Mouse (Mus musculus) embryonic stem cell, embryonic (primary cell): ENCODE data around the gene Comp.

ENCODE experiments used
- CTCF ChIA-PET, 4 experiments: fragments of 300-600 bp in 2 of 4; fragments of 350-600 bp in 2 of 4; sonication (Branson Sonifier 250); formaldehyde crosslinking; loops; one replicate each; lab custom pipeline; 2022; ENCODE audit warnings: inconsistent platforms in 2 of 4; lab: Charles Lee
- POLR2A ChIA-PET, 4 experiments: fragments of 300-600 bp in 2 of 4; fragments of 350-600 bp in 2 of 4; sonication (Branson Sonifier 250); formaldehyde crosslinking; loops; one replicate each; lab custom pipeline; 2022; ENCODE audit warnings: antibody characterized with exemption in 4 of 4, inconsistent platforms in 1 of 4; lab: Charles Lee

The Comp gene

GRCm38 (mm10) chr8:70343696-70344095 is 29.7 kb upstream of the Comp start:
- POLR2A ChIA-PET: interaction anchor here (0.8 to 5.0 kb wide), 17 partner anchors 9 to 355 kb away, joined by 3 to 27 read pairs (median 5); partner anchors contain the start of genes Upf1 (in 4 of the 4), Homer3 (in 1 of the 4) and Jund (in 1 of the 4)
- CTCF ChIA-PET: interaction anchor here (0.5 to 4.2 kb wide), 45 partner anchors 9 to 449 kb away, joined by 3 to 29 read pairs (median 4); partner anchors contain the start of genes Upf1 (in 2 of the 4), Comp (in 1 of the 4), Fkbp8 (in 1 of the 4) and Gdf1 (in 1 of the 4)

DNA sequence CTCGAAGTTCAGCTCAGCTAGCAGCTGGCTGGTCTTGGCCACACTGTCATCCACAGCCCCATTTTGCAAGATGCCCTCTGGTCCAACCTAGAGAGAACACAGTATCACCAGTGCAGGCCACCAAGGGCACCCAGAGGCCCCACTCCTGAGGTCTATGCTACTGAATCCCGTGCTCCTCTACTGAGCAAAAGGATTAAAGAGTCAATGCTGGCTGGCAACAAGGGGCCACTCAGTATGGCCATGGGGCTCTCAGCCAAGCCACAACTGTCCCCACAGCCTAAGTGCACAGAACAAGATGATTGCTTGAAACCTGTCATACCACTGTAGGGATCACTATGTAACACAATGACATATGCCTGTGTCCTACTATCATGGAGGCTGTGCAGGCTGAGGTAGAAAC is 29.1 kb upstream of the Comp start:
- ChIA-PET CTCF (interaction anchor here (0.5 to 4.2 kb wide), 41 partner anchors 8 to 448 kb away, joined by 3 to 29 read pairs (median 4); partner anchors contain the start of genes Upf1 (in 2 of the 4), Comp (in 1 of the 4), Fkbp8 (in 1 of the 4) and Gdf1 (in 1 of the 4)), POLR2A (interaction anchor here (0.8 to 5.0 kb wide), 18 partner anchors 8 to 355 kb away, joined by 3 to 27 read pairs (median 5); partner anchors contain the start of genes Upf1 (in 4 of the 4), Homer3 (in 1 of the 4) and Jund (in 1 of the 4))

DNA sequence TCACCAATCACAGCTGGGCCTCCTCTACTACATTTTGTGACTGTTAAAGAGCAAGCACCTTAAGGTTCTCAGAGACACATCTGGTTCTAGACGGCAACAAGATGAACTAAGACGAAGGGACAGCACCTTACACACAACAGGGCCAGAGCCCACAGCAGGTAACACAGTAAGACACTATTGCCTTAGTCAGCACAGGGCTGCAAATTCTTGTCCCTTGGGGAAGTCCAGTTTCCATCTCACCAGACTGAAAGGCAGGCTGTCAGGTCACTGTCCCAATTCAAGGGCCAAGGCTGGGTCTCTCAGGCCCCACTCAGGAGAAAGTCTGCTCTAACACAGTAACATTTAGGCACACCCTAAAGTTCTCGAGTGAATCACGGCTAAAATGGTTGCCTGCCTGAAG is 25.9 kb upstream of the Comp start:
- ChIA-PET CTCF (interaction anchor here in 2 of 4 experiments (0.6 to 1.9 kb wide), 2 partner anchors 13 to 493 kb away, joined by 4 to 7 read pairs; no protein-coding TSS in a partner anchor), POLR2A (interaction anchor here in 3 of 4 experiments (0.6 to 2.3 kb wide), 7 partner anchors 9 to 274 kb away, joined by 3 to 8 read pairs (median 4); no protein-coding TSS in a partner anchor)

GRCm38 (mm10) chr8:70347860-70348420 is 25.4 kb upstream of the Comp start:
- ChIA-PET POLR2A (interaction anchor here in 3 of 4 experiments (0.6 to 2.3 kb wide), 8 partner anchors 10 to 275 kb away, joined by 3 to 8 read pairs (median 4); partner anchors contain the start of gene Ell (in 1 of the 3)), CTCF (interaction anchor here in 3 of 4 experiments (0.6 to 1.9 kb wide), 6 partner anchors 10 to 493 kb away, joined by 3 to 7 read pairs (median 4); no protein-coding TSS in a partner anchor)

DNA sequence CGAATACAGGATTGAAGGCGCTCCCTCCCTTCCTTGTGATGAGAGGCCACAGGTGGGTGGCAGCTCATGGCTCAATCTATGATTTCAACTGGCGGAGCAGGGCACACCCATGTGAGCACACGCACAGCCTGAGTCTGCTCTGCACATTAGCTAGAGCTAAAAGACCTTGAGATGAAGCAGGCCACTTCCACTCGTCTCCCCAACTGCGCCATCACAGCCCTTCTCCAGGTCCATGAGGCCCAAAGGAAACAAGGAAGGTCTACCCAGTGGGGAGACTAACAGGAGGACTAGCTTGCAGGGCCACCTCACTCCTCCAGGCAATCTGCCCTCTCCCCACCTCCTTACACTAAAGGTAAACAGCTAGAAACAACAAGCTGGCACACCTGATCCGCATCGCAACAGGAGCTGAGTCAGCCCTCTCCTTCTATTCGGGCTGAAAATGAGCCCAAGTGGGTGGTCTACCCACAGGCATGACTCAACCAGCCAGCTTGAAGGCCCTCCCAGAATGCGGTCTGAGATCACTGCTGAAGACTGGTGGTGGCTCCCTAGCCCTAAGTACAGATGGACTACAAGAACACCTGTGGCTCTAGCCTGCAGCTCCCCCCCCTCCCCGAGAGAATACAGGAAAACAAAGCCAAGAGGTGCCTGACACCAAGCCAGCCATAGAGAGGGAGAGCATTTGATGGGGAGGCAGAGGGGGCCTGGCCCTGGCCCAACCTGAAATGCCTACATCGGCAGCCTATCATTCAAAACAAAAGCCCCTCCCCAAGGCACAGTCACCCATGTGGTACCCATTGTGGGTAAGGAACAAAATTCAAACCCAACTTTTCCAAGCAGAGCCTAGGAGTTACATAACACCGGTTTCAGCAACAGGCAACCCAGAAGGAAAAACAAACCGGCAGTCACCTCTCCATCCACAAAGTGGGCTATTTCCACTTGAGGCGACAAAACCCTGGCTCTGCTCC is 22.0 kb upstream of the Comp start:
- ChIA-PET CTCF (interaction anchor here (0.6 to 2.5 kb wide), 13 partner anchors 8 to 493 kb away, joined by 3 to 14 read pairs (median 5); partner anchors contain the start of genes Homer3 (in 1 of the 4) and Rex1bd (in 1 of the 4)), POLR2A (interaction anchor here in 3 of 4 experiments (0.5 to 3.6 kb wide), 26 partner anchors 8 to 452 kb away, joined by 3 to 27 read pairs (median 4); partner anchors contain the start of genes Rex1bd (in 2 of the 3), Ell (in 1 of the 3), Gdf1 (in 1 of the 3) and Uba52 (in 1 of the 3))

DNA sequence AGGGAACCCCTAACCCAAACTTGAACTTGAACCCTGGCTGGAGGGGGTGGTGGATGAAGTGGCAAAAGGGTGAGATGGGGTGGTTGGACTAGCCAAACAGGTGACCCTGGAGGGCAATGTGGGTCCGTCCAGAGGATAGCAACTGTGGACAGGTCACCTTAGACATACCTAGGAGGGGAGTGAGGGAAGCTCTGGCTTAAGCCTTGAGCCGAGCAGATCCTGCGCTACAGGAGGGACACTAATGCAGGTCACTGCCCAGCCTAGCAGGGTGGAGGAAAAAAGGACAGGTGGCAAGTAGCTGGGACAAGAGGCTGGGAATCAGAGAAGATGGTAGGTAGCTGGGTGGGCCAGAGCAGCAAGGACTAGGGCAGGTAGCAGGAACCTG is 21.4 kb upstream of the Comp start:
- POLR2A ChIA-PET: interaction anchor here (0.6 to 3.6 kb wide), 30 partner anchors 8 to 355 kb away, joined by 3 to 27 read pairs (median 6); partner anchors contain the start of genes Jund (in 2 of the 4), Rex1bd (in 2 of the 4), Cers1 (in 1 of the 4) and Klhl26 (in 1 of the 4)
- CTCF ChIA-PET: interaction anchor here (0.7 to 2.5 kb wide), 12 partner anchors 8 to 154 kb away, joined by 3 to 17 read pairs (median 6); partner anchors contain the start of genes Gdf1 (in 1 of the 4), Homer3 (in 1 of the 4) and Rex1bd (in 1 of the 4)

DNA sequence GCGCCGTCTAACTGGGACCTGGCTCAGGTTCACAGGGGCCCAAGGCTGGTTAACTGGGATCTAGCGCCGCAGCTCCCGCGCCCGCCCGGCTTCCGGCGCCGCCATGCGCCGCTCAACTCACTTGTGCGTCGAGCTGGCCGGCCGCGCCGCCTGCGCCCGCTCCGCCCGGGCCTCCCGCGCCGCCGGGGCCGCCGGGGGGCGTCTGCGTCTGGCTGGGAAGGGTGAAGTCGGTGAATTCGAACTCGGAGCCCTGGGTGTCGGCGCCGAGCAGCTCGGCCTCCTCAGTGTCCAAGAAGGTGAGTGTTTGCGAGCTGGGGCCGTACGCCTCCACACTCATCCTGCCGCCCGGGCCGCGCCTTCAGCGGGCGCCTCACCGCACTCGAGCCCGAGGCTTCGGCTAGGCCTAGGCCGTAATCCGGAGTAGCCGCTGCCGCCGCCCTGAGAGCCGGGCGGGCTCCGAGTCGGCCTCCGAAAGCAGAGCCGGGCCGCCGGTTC is 20.7 kb upstream of the Comp start:
- ChIA-PET CTCF (interaction anchor here in 3 of 4 experiments (0.6 to 2.5 kb wide), 19 partner anchors 9 to 727 kb away, joined by 3 to 17 read pairs (median 5); partner anchors contain the start of genes Gdf1 (in 1 of the 3), Homer3 (in 1 of the 3), Rex1bd (in 1 of the 3) and Zfp868 (in 1 of the 3)), POLR2A (interaction anchor here (0.6 to 3.6 kb wide), 72 partner anchors 8 to 920 kb away, joined by 3 to 27 read pairs (median 4); partner anchors contain the start of genes Cers1 (in 2 of the 4), Fkbp8 (in 2 of the 4), Homer3 (in 2 of the 4) and Jund (in 2 of the 4))

GRCm38 (mm10) chr8:70353194-70353817 is 20.1 kb upstream of the Comp start, which contains the start of gene Upf1:
TSS of gene Upf1 (minus strand) at chr8:70353278.
- ChIA-PET POLR2A (interaction anchor here (0.6 to 3.6 kb wide), 77 partner anchors 7 to 919 kb away, joined by 3 to 27 read pairs (median 4); partner anchors contain the start of genes Homer3 (in 3 of the 4), Slc25a42 (in 3 of the 4), Cers1 (in 2 of the 4) and Fkbp8 (in 2 of the 4)), CTCF (interaction anchor here in 3 of 4 experiments (0.6 to 2.5 kb wide), 22 partner anchors 8 to 728 kb away, joined by 3 to 17 read pairs (median 4); partner anchors contain the start of genes Gdf1 (in 1 of the 3), Homer3 (in 1 of the 3) and Zfp868 (in 1 of the 3))

- ChIA-PET CTCF (interaction anchor here in 2 of 4 experiments (1.0 to 2.5 kb wide), 8 partner anchors 10 to 84 kb away, joined by 3 to 17 read pairs (median 3); partner anchors contain the start of gene Homer3 (in 1 of the 2)), POLR2A (interaction anchor here in 3 of 4 experiments (0.8 to 3.6 kb wide), 26 partner anchors 10 to 486 kb away, joined by 3 to 27 read pairs (median 5); partner anchors contain the start of genes Slc25a42 (in 2 of the 3), Arrdc2 (in 1 of the 3), Comp (in 1 of the 3) and Fkbp8 (in 1 of the 3))
Measured at GRCm38 (mm10) chr8:70354004-70354403, 19.4 kb upstream of the Comp start.

DNA sequence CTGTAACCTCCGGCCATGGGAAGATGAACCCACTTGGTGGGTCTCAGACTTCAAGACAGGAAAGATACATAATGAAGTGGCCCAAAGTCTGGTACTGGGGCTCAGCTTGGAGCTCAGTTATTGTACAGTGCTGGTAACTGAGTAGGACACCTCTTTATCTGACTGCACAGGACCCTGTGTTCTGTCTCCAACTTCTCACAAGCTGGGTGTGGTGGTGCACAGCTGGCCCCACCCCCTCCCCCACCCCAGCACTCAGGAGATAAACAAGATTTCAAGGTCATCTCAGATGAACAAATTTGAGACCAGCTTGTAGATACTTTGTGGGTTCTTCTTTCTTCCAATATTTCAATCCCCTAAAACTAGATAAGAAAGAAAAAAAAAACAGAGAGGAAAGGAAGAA is 17.2 kb upstream of the Comp start:
- CTCF ChIA-PET: interaction anchor here in 2 of 4 experiments (0.6 to 1.1 kb wide), 4 partner anchors 10 to 529 kb away, joined by 3 to 6 read pairs (median 3); no protein-coding TSS in a partner anchor
- POLR2A ChIA-PET: interaction anchor here in 3 of 4 experiments (0.6 to 1.2 kb wide), 7 partner anchors 8 to 354 kb away, joined by 3 to 5 read pairs (median 3); partner anchors contain the start of gene Uba52 (in 1 of the 3)

- ChIA-PET CTCF (interaction anchor here in 2 of 4 experiments (0.7 to 1.2 kb wide), 3 partner anchors 15 to 62 kb away, joined by 3 read pairs; no protein-coding TSS in a partner anchor), POLR2A (no interaction called here)
Measured at GRCm38 (mm10) chr8:70359411-70359810, 13.9 kb upstream of the Comp start.

DNA sequence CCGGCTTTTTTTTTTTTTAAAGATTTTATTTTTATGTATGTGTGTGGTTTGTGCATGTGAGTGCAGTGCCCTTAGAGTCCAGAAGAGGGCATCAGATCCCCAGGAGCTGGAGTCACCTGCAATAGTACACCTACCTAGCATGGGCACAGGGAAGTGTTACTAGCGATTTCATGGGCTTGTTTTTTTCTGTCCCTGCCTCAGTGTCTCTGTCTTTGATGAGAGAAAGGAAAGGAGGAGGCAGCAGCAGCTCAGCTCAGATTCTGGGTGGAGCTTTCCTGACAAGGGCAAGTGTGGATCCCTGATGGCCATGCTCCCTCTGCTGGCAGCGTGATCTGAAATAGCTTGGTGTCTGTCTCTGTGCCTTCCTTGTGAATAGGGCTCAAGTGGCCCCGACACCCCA is 12.6 kb upstream of the Comp start:
- POLR2A ChIA-PET: interaction anchor here (0.5 to 2.1 kb wide), 27 partner anchors 8 to 398 kb away, joined by 3 to 8 read pairs (median 4); partner anchors contain the start of genes Comp (in 2 of the 4), Jund (in 1 of the 4), Klhl26 (in 1 of the 4) and Slc25a42 (in 1 of the 4)
- CTCF ChIA-PET: interaction anchor here (0.5 to 2.1 kb wide), 122 partner anchors 8 to 519 kb away, joined by 3 to 25 read pairs (median 4); partner anchors contain the start of genes Rex1bd (in 3 of the 4), Comp (in 2 of the 4), Klhl26 (in 2 of the 4) and Tmem161a (in 2 of the 4)

DNA sequence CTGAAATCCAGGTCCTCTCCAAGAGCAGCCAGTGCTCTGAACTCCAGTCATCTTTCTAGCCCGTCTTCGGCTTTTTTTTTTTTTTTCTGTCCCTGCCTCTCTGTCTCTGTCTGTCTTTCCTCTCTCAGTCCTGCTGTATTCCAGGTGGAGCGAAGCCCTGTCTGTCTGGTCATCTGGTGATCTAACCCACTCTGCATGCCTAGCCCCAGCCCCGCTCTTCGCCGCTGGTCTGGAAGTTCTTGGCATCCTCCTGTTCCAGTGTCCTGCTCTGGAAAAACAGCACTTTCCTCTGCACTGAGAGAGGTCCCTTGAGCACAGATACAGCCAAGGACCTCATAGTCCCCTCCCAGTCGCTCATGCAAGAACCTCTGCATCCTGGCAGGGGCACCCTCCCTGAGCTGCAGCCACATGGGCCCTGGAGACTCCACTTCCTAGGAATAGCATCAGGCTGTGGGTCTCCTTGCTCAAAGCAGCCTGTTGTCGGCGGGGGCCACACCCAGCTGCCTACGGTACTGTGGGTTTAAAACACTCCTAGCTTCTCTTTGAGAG is 11.8 kb upstream of the Comp start:
- CTCF ChIA-PET: interaction anchor here (0.5 to 2.1 kb wide), 85 partner anchors 9 to 436 kb away, joined by 3 to 25 read pairs (median 4); partner anchors contain the start of genes Rex1bd (in 3 of the 4), Comp (in 2 of the 4), Cers1 (in 1 of the 4) and Ell (in 1 of the 4)
- POLR2A ChIA-PET: interaction anchor here (0.5 to 2.1 kb wide), 19 partner anchors 8 to 248 kb away, joined by 3 to 8 read pairs (median 4); partner anchors contain the start of genes Comp (in 3 of the 4), Uba52 (in 2 of the 4), Klhl26 (in 1 of the 4) and Slc25a42 (in 1 of the 4)

DNA sequence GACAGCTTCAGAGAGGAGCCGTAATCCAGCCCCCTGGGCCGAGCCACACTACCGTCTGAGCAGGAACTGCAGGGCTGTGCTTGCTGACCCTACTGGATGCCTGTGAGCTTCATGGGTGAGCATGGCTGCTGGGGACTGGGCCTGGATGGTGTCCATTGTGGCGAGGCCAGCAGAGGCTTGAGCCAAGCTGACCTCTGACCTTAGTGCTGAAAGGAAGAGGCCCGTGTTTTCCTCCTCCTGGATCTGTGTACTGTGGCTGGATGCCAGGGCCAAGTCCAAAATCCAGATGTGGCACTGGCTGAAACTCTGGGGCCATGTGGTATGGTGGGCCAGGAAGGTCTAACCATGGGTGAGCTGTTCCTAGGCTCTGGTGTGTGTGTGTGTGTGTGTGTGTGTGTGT is 9.3 kb upstream of the Comp start:
- POLR2A ChIA-PET: interaction anchor here in 3 of 4 experiments (0.6 to 1.8 kb wide), 11 partner anchors 8 to 297 kb away, joined by 3 to 6 read pairs (median 4); partner anchors contain the start of genes Upf1 (in 2 of the 3), Comp (in 1 of the 3) and Homer3 (in 1 of the 3)
- CTCF ChIA-PET: interaction anchor here (0.6 to 1.4 kb wide), 10 partner anchors 10 to 287 kb away, joined by 3 to 9 read pairs (median 4); partner anchors contain the start of genes Comp (in 1 of the 4) and Ell (in 1 of the 4)
